Mouse (Mus musculus) neural tube, embryonic 11.5 days (tissue): ENCODE measurements at regions not wholly inside any gene's neighbourhood (a gene's known extent, or its start where the extent isn't known, plus 50 kb on each side); places are given as distances from the start of the nearest gene placed in this dataset.

Experiments
- ATAC-seq: fragments of 200-750 bp; cut with Nextera tagmentation; 2 replicates; pipeline ENCODE4 v1.8.0; 2017; ENCODE audit warnings: moderate number of reproducible peaks, mild to moderate bottlenecking, moderate TSS enrichment, moderate library complexity; ENCODE audit not compliant: insufficient read depth, low FRiP score, low TSS enrichment
- DNase-seq: peaks from one replicate; pipeline ENCODE4 v3.0.0-alpha.2; 2015; ENCODE audit warnings: low spot score
- H3K27ac ChIP-seq: fragments of 300-500 bp; sonication (generic); 2 replicates; pipeline ENCODE4 v1.5.1; 2014; ENCODE audit warnings: low read depth, mild to moderate bottlenecking, low read length
- H3K27me3 ChIP-seq: fragments of 300-500 bp; sonication (generic); 2 replicates; pipeline ENCODE4 v1.6.1; 2014; ENCODE audit warnings: mild to moderate bottlenecking, low read length, mixed read lengths; ENCODE audit not compliant: control insufficient read depth, insufficient read depth
- H3K36me3 ChIP-seq: fragments of 300-500 bp; sonication (generic); 2 replicates; pipeline ENCODE4 v1.6.1; 2014; ENCODE audit warnings: mild to moderate bottlenecking, low read length, moderate library complexity, mixed read lengths; ENCODE audit not compliant: control insufficient read depth, insufficient read depth
- H3K4me1 ChIP-seq: fragments of 300-500 bp; sonication (generic); 2 replicates; pipeline ENCODE4 v1.6.1; 2014; ENCODE audit warnings: low read length, mixed read lengths; ENCODE audit not compliant: control insufficient read depth, insufficient read depth
- H3K4me2 ChIP-seq: fragments of 300-500 bp; sonication (generic); 2 replicates; pipeline ENCODE4 v1.6.1; 2014; ENCODE audit warnings: low read depth, mild to moderate bottlenecking, moderate library complexity
- H3K4me3 ChIP-seq: fragments of 300-500 bp; sonication (generic); 2 replicates; pipeline ENCODE4 v1.5.1; 2014; ENCODE audit warnings: low read depth, low read length
- H3K9ac ChIP-seq: fragments of 300-500 bp; sonication (generic); 2 replicates; pipeline ENCODE4 v1.6.1; 2014; ENCODE audit warnings: mild to moderate bottlenecking, low read length
- H3K9me3 ChIP-seq: fragments of 300-500 bp; sonication (generic); 2 replicates; pipeline ENCODE4 v1.6.1; 2016; ENCODE audit warnings: low read length; ENCODE audit not compliant: control insufficient read depth
- WGBS: fragments of 180-500 bp; shearing (Covaris S2); extraction: QIAGEN DNeasy Blood & Tissue Kit; methylation state at CpG from one replicate; pipeline ENCODE4 v1.1.7; 2014; 5-methylcytosine and 5-hydroxymethylcytosine counted together

DNA sequence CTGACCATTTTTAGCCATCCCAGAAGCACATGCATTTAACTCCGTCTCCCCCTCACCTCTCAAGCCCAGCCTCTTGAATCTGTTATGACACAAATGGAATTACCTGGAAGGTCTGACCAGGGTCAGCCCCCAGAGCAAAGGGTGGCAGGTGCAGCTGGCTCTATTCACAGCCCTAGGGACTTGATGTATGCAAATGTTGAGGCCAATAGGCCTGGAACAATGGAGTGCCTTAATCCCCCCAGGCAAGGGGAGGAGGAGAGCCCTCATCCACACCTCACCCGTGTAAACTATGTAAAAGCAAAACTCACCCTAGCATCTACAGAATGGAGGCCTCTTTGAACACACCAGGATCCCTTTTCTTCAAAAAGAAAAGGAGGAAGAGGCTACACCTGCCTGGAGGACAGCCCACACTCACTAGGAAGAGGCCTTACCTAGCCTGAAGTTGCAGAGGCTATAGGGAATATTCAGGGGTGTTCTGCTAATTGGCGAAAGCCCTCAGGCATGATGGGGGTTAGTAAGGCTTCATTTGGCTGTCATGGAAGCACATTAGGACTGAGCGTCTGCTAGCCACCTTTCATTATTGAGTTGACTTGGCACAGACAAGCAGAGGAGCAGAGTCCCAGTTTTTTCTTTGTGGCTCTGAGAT, 388.4 kb downstream of the Hs3st3b1 start:
- H3K9ac ChIP-seq: no peak overlapping the region
- H3K4me3 ChIP-seq: no peak overlapping the region
- ATAC-seq (no peak), DNase-seq (no peak)
- no peaks in the 10 kb centered on the region for H3K4me1 ChIP-seq
- H3K27ac ChIP-seq: no peak overlapping the region
- WGBS: 46% methylated on average over 4 of the region's 4 CpGs
- no peaks in the 10 kb centered on the region for H3K36me3 ChIP-seq
- H3K27me3 ChIP-seq: no peaks in the 10 kb centered on the region
- H3K9me3 ChIP-seq: no peaks in the 10 kb centered on the region
- no peak overlapping the region for H3K4me2 ChIP-seq

DNA sequence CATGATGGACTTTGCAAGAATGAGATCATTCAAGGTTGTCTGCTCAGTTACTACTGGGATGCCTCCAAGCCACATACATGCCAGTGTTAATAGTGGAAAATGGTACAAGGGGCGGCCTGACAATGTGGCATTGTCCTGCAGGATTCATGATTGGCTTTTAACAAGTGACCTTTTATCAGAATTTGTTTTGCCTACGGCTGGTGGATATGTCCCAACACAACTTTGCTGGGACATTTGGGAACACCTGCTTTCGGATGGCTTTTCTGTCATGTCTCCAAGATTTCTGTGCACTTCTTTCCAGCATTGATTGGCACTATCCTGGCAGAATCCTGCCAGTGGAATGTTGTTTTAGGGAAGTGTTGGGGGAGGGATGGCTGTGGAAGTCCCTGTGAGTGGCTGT, 384.4 kb downstream of the Hs3st3b1 start:
- H3K27me3 ChIP-seq: no peaks in the 10 kb centered on the region
- no peaks in the 10 kb centered on the region for H3K9me3 ChIP-seq
- H3K4me3 ChIP-seq: no peak overlapping the region
- no peaks in the 10 kb centered on the region for H3K36me3 ChIP-seq
- no peak overlapping the region for H3K4me2 ChIP-seq
- no peaks in the 10 kb centered on the region for H3K4me1 ChIP-seq
- 74% methylated on average over 3 of the region's 3 CpGs for WGBS
- H3K27ac ChIP-seq: no peak overlapping the region
- DNase-seq: no peak
- no peak for ATAC-seq
- H3K9ac ChIP-seq: no peak overlapping the region

DNA sequence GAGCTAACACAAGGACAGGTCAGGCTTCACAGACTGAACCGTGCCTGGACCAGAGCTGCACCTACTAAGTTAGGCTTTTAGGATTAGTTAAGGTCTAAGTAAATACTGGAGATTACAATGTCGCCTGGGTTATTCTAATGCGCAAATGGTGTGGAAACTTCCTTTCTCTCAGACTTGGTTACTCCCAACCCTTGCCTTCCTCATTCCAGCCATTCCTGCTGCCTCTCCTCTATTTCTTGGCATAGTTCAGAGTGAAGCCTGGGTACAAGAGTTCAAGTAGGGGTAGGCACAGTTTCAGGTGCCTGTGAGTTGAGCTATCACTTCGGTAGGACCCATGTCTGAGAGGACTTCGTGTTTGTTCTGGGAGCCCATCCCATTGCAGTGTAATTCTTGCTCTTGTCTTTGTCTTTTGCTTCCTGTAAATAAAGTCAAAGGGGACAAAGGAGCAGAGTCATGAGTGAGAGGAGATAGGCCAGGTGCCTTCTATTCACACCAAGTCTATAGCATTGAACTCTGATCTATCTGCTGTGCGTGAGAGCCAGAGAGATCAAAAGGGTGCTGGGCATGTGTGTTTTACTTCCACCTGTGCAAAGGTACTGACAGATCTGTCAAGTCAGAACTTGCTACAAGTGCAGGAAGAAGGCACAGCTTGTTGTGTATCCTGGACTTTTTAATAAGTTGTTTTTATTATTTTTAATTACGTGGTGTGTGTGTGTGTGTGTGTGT, 378.0 kb downstream of the Hs3st3b1 start:
- ATAC-seq: no peak
- no peaks in the 10 kb centered on the region for H3K36me3 ChIP-seq
- WGBS: 90% methylated on average over 7 of the region's 7 CpGs

DNA sequence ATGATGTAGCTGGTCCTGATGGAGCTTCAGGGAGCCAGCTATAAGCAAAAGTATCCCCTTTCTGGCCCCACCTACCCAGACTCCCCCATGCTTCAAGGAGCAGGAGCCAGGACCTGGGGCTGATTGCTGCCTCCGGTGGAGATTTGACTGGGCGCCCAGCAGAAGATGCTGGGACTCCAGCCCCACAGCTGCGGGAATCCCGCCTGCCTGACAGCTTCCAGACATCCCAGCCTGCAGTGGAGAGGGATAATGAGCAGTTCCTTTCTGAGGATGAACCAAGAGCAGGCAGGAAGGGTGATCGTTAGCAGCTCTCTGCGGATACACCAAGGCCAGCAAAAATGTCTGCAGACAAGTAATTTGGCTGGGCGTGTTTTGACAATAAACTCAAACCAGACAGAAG, 376.6 kb downstream of the Hs3st3b1 start:
- DNase-seq (no peak), ATAC-seq (no peak)
- WGBS: 30% methylated on average over 7 of the region's 7 CpGs
- H3K27ac ChIP-seq: no peak overlapping the region
- H3K36me3 ChIP-seq: no peaks in the 10 kb centered on the region
- no peaks in the 10 kb centered on the region for H3K27me3 ChIP-seq
- no peak overlapping the region for H3K4me2 ChIP-seq
- H3K9ac ChIP-seq: no peak overlapping the region
- H3K4me1 ChIP-seq: no peaks in the 10 kb centered on the region
- no peaks in the 10 kb centered on the region for H3K9me3 ChIP-seq
- no peak overlapping the region for H3K4me3 ChIP-seq

More for the DNA sequence above, 378.0 kb downstream of the Hs3st3b1 start:
- Histone ChIP-seq H3K27me3 (no peaks in the 10 kb centered on the region), H3K9me3 (no peaks in the 10 kb centered on the region), H3K4me1 (no peaks in the 10 kb centered on the region), H3K4me3 (no peak overlapping the region), H3K27ac (no peak overlapping the region), H3K4me2 (no peak overlapping the region), H3K9ac (no peak overlapping the region)
- no peak for DNase-seq

DNA sequence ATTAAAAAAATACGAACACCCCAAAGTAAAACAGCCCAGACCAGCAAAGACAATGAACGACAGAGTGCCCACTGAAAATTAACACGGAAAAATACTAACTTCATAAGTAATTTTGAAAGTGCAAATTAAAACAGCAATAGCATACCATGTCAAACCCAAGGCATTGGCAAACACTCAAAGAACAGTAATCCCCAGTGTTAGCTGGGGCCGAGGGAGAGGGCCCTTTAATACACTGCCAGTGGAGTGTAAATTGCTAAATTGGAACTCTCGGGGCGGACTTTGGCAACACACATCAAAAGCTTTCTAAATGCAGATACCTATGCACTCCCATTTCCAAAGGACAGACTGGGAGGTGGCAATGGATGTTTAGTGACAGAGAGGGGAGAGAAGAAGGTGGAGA, 361.6 kb downstream of the Hs3st3b1 start:
- Histone ChIP-seq H3K9me3 (no peaks in the 10 kb centered on the region), H3K4me2 (no peak overlapping the region), H3K9ac (no peak overlapping the region), H3K27ac (no peak overlapping the region), H3K36me3 (no peaks in the 10 kb centered on the region), H3K4me3 (no peak overlapping the region), H3K27me3 (no peaks in the 10 kb centered on the region), H3K4me1 (no peaks in the 10 kb centered on the region)
- ATAC-seq (no peak), DNase-seq (no peak)
- 82% methylated on average over 6 of the region's 6 CpGs for WGBS

DNA sequence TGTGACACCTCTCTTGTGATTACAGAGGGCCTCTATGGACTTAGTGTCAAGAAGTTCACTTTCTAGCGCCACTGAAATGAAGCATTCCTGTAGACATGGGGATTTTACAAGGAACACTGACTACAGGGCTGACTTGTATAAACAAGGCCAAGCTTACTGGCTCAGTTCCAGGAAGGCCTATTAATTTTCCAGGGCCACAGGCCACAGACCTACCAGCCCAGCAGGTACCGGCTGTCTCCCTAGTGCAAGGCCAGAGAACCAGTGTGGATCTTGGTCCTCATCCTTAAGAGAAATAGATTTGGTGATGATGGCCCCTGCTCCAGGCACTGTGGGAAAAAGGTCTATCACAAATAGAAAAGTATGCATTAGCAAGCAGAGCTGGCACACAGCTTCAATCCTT, 359.4 kb downstream of the Hs3st3b1 start:
- Histone ChIP-seq H3K27ac (no peak overlapping the region), H3K9ac (no peak overlapping the region), H3K4me3 (no peak overlapping the region), H3K4me1 (no peaks in the 10 kb centered on the region), H3K9me3 (no peaks in the 10 kb centered on the region), H3K36me3 (no peaks in the 10 kb centered on the region), H3K4me2 (no peak overlapping the region), H3K27me3 (no peaks in the 10 kb centered on the region)
- ATAC-seq: no peak
- 73% methylated on average over 2 of the region's 2 CpGs for WGBS
- DNase-seq: no peak

DNA sequence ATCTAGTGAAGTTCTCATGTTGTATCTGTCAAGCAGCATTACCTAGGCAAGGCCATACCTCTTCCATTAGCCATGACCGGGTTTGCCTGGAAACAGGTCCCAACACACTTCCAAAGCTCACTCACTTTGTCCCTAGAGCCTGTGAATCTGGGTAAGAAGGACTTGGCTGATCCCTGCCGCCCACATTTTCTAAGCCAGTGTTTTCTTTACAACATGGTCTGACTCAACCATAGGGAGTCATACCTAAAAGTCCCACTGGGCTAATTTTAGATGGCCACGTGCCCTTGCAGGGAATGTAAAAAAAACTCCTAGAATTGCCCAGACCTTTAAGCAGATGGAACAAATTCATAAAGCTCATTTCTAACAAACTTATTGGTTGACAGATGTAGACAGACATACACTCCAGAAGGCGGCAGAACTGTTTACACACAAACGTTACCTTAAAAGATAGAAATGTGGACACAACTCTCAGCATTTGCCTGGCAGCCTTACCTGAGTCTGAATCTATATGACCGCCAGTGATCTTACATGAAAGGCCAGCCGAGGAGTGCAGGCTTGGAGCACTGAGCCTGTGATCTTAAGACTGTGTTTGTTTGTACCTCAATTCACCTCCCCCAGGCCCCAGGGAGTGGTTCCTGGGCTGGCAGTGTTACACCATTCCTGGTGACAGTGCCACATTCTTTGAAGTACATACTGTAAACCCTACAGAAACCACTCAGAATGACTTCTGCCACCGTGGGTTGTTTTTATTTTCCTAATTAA, 356.4 kb downstream of the Hs3st3b1 start:
- Histone ChIP-seq H3K9me3 (no peaks in the 10 kb centered on the region), H3K4me1 (no peaks in the 10 kb centered on the region), H3K27me3 (no peaks in the 10 kb centered on the region), H3K4me2 (no peak overlapping the region), H3K27ac (no peak overlapping the region), H3K36me3 (no peaks in the 10 kb centered on the region), H3K9ac (no peak overlapping the region), H3K4me3 (no peak overlapping the region)
- DNase-seq: no peak
- ATAC-seq: no peak
- WGBS: 72% methylated on average over 8 of the region's 8 CpGs

DNA sequence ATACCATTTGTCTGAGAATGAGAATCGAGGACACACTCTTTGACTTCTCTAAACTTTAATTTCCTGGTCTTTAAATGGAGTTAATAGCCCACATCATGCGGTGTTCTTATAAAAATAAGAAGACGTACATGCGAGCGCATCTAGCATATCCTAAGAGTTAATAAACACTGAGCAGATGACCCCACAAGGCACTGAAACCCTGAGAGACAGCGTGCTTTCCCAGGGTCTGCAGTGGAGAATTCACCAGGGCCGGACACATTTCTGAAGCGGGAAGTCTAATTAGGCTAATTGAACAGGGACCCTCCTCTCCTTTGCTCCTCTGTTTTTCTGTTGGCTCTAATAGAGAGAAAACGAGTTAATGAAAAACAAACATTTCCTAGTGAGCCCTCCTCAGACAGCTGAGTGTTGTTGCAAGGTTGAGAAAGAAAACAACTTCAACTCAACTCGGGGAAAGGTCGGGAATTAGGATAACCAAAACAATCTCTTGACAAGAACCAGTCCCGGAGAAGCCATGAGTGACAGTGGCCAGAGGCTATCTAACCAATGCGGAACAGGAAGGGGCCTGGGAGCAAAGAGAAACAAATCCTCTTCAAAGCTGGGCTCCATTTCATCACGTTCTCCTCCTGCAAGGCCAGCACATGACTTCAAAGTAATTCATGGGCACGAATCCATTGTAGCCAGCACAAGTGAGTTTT, 352.2 kb downstream of the Hs3st3b1 start:
- ATAC-seq (no peak), DNase-seq (no peak)
- Histone ChIP-seq H3K9me3 (no peaks in the 10 kb centered on the region), H3K4me1 (no peaks in the 10 kb centered on the region), H3K36me3 (no peaks in the 10 kb centered on the region), H3K27me3 (no peaks in the 10 kb centered on the region), H3K27ac (no peak overlapping the region), H3K4me3 (no peak overlapping the region), H3K9ac (no peak overlapping the region), H3K4me2 (no peak overlapping the region)
- 63% methylated on average over 15 of the region's 15 CpGs for WGBS
